8 mouse cellular contexts compared by ENCODE assay signal in the genomic region with DNA sequence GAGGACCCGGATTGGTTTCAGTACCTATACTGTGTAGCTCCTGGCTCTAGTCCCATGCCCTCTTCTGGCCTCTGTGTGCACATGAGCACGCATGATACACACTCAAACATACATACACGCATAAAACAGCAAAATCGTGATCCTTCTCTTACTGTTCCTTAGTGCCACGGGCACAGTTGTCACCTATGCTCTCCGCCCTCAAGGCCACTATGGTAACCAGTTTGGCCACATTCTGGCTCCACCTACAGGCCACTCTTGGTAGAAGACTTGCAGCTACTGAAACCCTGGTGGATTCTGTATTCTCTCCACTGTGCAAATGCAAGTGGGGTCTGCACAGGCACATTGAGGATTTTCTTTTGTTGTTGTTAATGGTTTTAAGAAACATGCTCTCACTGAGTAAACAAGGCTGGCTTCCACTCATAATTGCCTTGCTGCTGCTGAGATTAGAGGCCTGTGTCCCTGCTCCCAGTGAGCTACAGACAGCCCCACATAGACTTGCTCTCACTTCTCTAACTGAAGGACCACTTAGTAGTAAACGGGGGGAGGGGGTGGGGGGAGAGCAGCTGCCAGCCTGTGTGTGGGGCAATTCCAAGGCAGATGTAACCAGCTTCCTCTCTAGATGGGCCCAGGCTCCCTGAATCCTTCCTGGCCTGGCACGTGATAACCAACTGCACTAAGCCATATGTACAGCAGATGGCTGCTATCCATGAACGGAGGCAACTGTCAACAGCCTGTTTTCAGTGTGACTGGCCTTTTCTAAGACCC. TPM values are rescaled to one million over a fixed set of nuclear protein-coding genes. Genes with fewer than 3 reads are reported as not detected.
A peak's percentile ranks its signal among the peaks of the same experiment; 100 is the strongest.
DNase-seq lines count a peak whose midpoint lies in the region; ATAC-seq and TF ChIP-seq lines count a peak whose summit lies in the region.

No protein-coding gene starts in this region.

- H3K4me3 ChIP-seq in embryonic facial prominence, embryonic 15.5 days (replicated peaks) = no peak overlapping the region
- H3K4me3 ChIP-seq in heart, postnatal 0 days (ENCODE audit: low read depth, low read length) = no peak overlapping the region
- no peak overlapping the region for H3K4me3 ChIP-seq in liver, embryonic 15.5 days (replicated peaks)
- H3K4me3 ChIP-seq in stomach, embryonic 15.5 days (replicated peaks) = no peak overlapping the region

- TF ChIP-seq EP300 in heart, postnatal 0 days (IDR thresholded peaks at IDR 0.05; ENCODE audit: low read depth) = no peak

- no peak overlapping the region for H3K9ac ChIP-seq in embryonic facial prominence, embryonic 15.5 days
- H3K9ac ChIP-seq in heart, postnatal 0 days (replicated peaks; ENCODE audit: low read depth, low read length) = no peak overlapping the region
- no peak overlapping the region for H3K9ac ChIP-seq in liver, embryonic 15.5 days
- H3K9ac ChIP-seq in stomach, embryonic 15.5 days = no peak overlapping the region

- no peaks in the 10 kb centered on the region for H3K9me3 ChIP-seq in embryonic facial prominence, embryonic 15.5 days (replicated peaks)
- no peaks in the 10 kb centered on the region for H3K9me3 ChIP-seq in heart, postnatal 0 days (replicated peaks; ENCODE audit: control insufficient read depth, low read length)
- no peaks in the 10 kb centered on the region for H3K9me3 ChIP-seq in liver, embryonic 15.5 days (replicated peaks)
- H3K9me3 ChIP-seq in stomach, embryonic 15.5 days = no peaks in the 10 kb centered on the region

- DNase-seq in adrenal gland, postnatal 36 days = peak; percentile 77 to 84
- peak; percentile 54 for DNase-seq in heart, postnatal 0 days (ENCODE audit: low spot score)
- DNase-seq in kidney, postnatal 4 days = peak; percentile 84 to 87
- DNase-seq in neural tube, embryonic 10.5 days (ENCODE audit: extremely low spot score, low spot score) = peak; percentile 62

- H3K27ac ChIP-seq in embryonic facial prominence, embryonic 15.5 days (replicated peaks) = 0 out of 2 replicates have a peak overlapping the region, but pooled peaks have one; percentile 28
- no peak overlapping the region for H3K27ac ChIP-seq in heart, postnatal 0 days (ENCODE audit: low read depth)
- H3K27ac ChIP-seq in liver, embryonic 15.5 days (replicated peaks) = no peak overlapping the region
- no peak overlapping the region for H3K27ac ChIP-seq in stomach, embryonic 15.5 days

- TF ChIP-seq CTCF in heart, postnatal 0 days (IDR thresholded peaks at IDR 0.05; ENCODE audit: low read depth) = peak; percentile 83

- H3K4me1 ChIP-seq in embryonic facial prominence, embryonic 15.5 days = peaks cover 11% of the 10 kb centered on the region
- H3K4me1 ChIP-seq in heart, postnatal 0 days (ENCODE audit: control insufficient read depth, insufficient read depth) = no peaks in the 10 kb centered on the region
- peaks cover 11% of the 10 kb centered on the region; the same call in 1 of the 2 replicates for H3K4me1 ChIP-seq in liver, embryonic 15.5 days (replicated peaks)
- no peaks in the 10 kb centered on the region for H3K4me1 ChIP-seq in stomach, embryonic 15.5 days

- WGBS in embryonic facial prominence, embryonic 15.5 days = 37% methylated on average over 9 of the region's 9 CpGs
- 32% methylated on average over 9 of the region's 9 CpGs for WGBS in heart, postnatal 0 days
- WGBS in liver, embryonic 15.5 days (ENCODE audit: insufficient replicate concordance) = 30% methylated on average over 9 of the region's 9 CpGs
- WGBS in stomach, embryonic 15.5 days = 39% methylated on average over 9 of the region's 9 CpGs

- H3K27me3 ChIP-seq in embryonic facial prominence, embryonic 15.5 days = no peaks in the 10 kb centered on the region
- H3K27me3 ChIP-seq in heart, postnatal 0 days (ENCODE audit: control insufficient read depth, insufficient read depth, low read length) = no peaks in the 10 kb centered on the region
- H3K27me3 ChIP-seq in liver, embryonic 15.5 days = no peaks in the 10 kb centered on the region
- no peaks in the 10 kb centered on the region for H3K27me3 ChIP-seq in stomach, embryonic 15.5 days (replicated peaks)

- peaks cover 39% of the 10 kb centered on the region for H3K36me3 ChIP-seq in embryonic facial prominence, embryonic 15.5 days
- peaks cover 38% of the 10 kb centered on the region for H3K36me3 ChIP-seq in heart, postnatal 0 days (replicated peaks; ENCODE audit: control insufficient read depth, insufficient read depth, low read length)
- peaks cover 35% of the 10 kb centered on the region for H3K36me3 ChIP-seq in liver, embryonic 15.5 days (replicated peaks)
- peaks cover 25% of the 10 kb centered on the region for H3K36me3 ChIP-seq in stomach, embryonic 15.5 days

- ATAC-seq in CD4-positive, CD25-positive, alpha-beta regulatory T cell, adult 4 months = peak; percentile 84
- 0 out of 2 replicates have a peak, but pooled peaks have one; percentile 34 for ATAC-seq in embryonic facial prominence, embryonic 15.5 days (ENCODE audit: insufficient number of reproducible peaks, low FRiP score, low TSS enrichment, low read depth)
- peak; percentile 63 for ATAC-seq in heart, postnatal 0 days (ENCODE audit: insufficient read depth, low read depth)
- ATAC-seq in liver, embryonic 15.5 days (ENCODE audit: insufficient read depth) = peak; percentile 17; the same call in 1 of the 2 replicates
- ATAC-seq in stomach, embryonic 15.5 days (ENCODE audit: insufficient read depth, low FRiP score, low read depth) = peak; percentile 39; the same call in 1 of the 2 replicates

- H3K4me2 ChIP-seq in embryonic facial prominence, embryonic 15.5 days (replicated peaks) = no peak overlapping the region
- H3K4me2 ChIP-seq in heart, postnatal 0 days (ENCODE audit: low read depth, low read length) = no peak overlapping the region
- H3K4me2 ChIP-seq in liver, embryonic 15.5 days = no peak overlapping the region
- no peak overlapping the region for H3K4me2 ChIP-seq in stomach, embryonic 15.5 days

RNA-seq across cellular contexts. Expression of gene Atp5mpl, which starts 8.5 kb away (rescaled TPM):
- 100 to 1,000 TPM; 202 to 279 TPM for polyA plus RNA-seq in CD4-positive, CD25-positive, alpha-beta regulatory T cell, adult 4 months (2017; shearing (Covaris generic))
- 100 to 1,000 TPM; 362 to 417 TPM for total RNA-seq in adrenal gland, postnatal 36 days (2021)
- 574 and 621 TPM in 2 replicates for polyA plus RNA-seq in embryonic facial prominence, embryonic 15.5 days (2015; fragmentation: Nextera tagmentation; extraction: Ambion mirVana)
- 727 and 889 TPM in 2 replicates for total RNA-seq in heart, postnatal 0 days (2014; rRNA removed; ENCODE audit: low replicate concordance)
- polyA plus RNA-seq in heart, postnatal 0 days (2015; fragmentation: Nextera tagmentation; extraction: Ambion mirVana) = 3,038 and 3,095 TPM in 2 replicates
- 397 and 473 TPM in 2 replicates for polyA plus RNA-seq in liver, embryonic 15.5 days (2015; fragmentation: Nextera tagmentation; extraction: Ambion mirVana)
- 711 and 748 TPM in 2 replicates for polyA plus RNA-seq in stomach, embryonic 15.5 days (2015; fragmentation: Nextera tagmentation; extraction: Ambion mirVana)

RNA-seq across cellular contexts. Expression of gene Tdrd9, which starts 13.1 kb away (rescaled TPM):
- polyA plus RNA-seq in CD4-positive, CD25-positive, alpha-beta regulatory T cell, adult 4 months (2017; shearing (Covaris generic)) = not detected
- total RNA-seq in adrenal gland, postnatal 36 days (2021) = under 1 TPM in 1 of 2 experiments, not detected in 1; 0.23 TPM
- 0.41 and 0.46 TPM in 2 replicates for polyA plus RNA-seq in embryonic facial prominence, embryonic 15.5 days (2015; fragmentation: Nextera tagmentation; extraction: Ambion mirVana)
- 0.04 TPM in 1 of 2 replicates, not detected in the other for total RNA-seq in heart, postnatal 0 days (2014; rRNA removed; ENCODE audit: low replicate concordance)
- 0.11 and 0.27 TPM in 2 replicates for polyA plus RNA-seq in heart, postnatal 0 days (2015; fragmentation: Nextera tagmentation; extraction: Ambion mirVana)
- 0.10 and 0.22 TPM in 2 replicates for polyA plus RNA-seq in liver, embryonic 15.5 days (2015; fragmentation: Nextera tagmentation; extraction: Ambion mirVana)
- 0.23 and 0.27 TPM in 2 replicates for polyA plus RNA-seq in stomach, embryonic 15.5 days (2015; fragmentation: Nextera tagmentation; extraction: Ambion mirVana)

RNA-seq across cellular contexts. Expression of gene Rd3l, which starts 22.8 kb away (rescaled TPM):
- not detected for polyA plus RNA-seq in CD4-positive, CD25-positive, alpha-beta regulatory T cell, adult 4 months (2017; shearing (Covaris generic))
- total RNA-seq in adrenal gland, postnatal 36 days (2021) = not detected
- not detected in 2 replicates for polyA plus RNA-seq in embryonic facial prominence, embryonic 15.5 days (2015; fragmentation: Nextera tagmentation; extraction: Ambion mirVana)
- total RNA-seq in heart, postnatal 0 days (2014; rRNA removed; ENCODE audit: low replicate concordance) = not detected in 2 replicates
- polyA plus RNA-seq in heart, postnatal 0 days (2015; fragmentation: Nextera tagmentation; extraction: Ambion mirVana) = 0.55 and 0.77 TPM in 2 replicates
- not detected in 2 replicates for polyA plus RNA-seq in liver, embryonic 15.5 days (2015; fragmentation: Nextera tagmentation; extraction: Ambion mirVana)
- not detected in 2 replicates for polyA plus RNA-seq in stomach, embryonic 15.5 days (2015; fragmentation: Nextera tagmentation; extraction: Ambion mirVana)

RNA-seq across cellular contexts. Expression of gene Ppp1r13b, which starts 50.4 kb away (rescaled TPM):
- 10 to 100 TPM; 10.7 to 15.1 TPM for polyA plus RNA-seq in CD4-positive, CD25-positive, alpha-beta regulatory T cell, adult 4 months (2017; shearing (Covaris generic))
- 10 to 100 TPM; 13.8 to 18.8 TPM for total RNA-seq in adrenal gland, postnatal 36 days (2021)
- 12.8 and 16.9 TPM in 2 replicates for polyA plus RNA-seq in embryonic facial prominence, embryonic 15.5 days (2015; fragmentation: Nextera tagmentation; extraction: Ambion mirVana)
- 18.2 TPM in 2 replicates for total RNA-seq in heart, postnatal 0 days (2014; rRNA removed; ENCODE audit: low replicate concordance)
- 9.9 and 11.2 TPM in 2 replicates for polyA plus RNA-seq in heart, postnatal 0 days (2015; fragmentation: Nextera tagmentation; extraction: Ambion mirVana)
- polyA plus RNA-seq in liver, embryonic 15.5 days (2015; fragmentation: Nextera tagmentation; extraction: Ambion mirVana) = 3.6 and 3.7 TPM in 2 replicates
- polyA plus RNA-seq in stomach, embryonic 15.5 days (2015; fragmentation: Nextera tagmentation; extraction: Ambion mirVana) = 22.8 and 22.9 TPM in 2 replicates

Comparison
In these comparisons a context has a peak if more than half of its experiments do, and no peak if none do; other contexts are left out.
1. ATAC-seq: peak in every context shown above with its lines; median percentile 84 in CD4-positive, CD25-positive, alpha-beta regulatory T cell, adult 4 months; 63 in heart, postnatal 0 days; 39 in stomach, embryonic 15.5 days; 34 in embryonic facial prominence, embryonic 15.5 days; 17 in liver, embryonic 15.5 days.